ENCODE assay signal across 8 mouse cellular contexts in genomic region chr13:12680283-12680953, GRCm38 (mm10).
DNase-seq lines count a peak whose midpoint lies in the region; ATAC-seq and TF ChIP-seq lines count a peak whose summit lies in the region.
"Not testable (repeated sequence)": the region's sequence is repeated elsewhere in the genome, so short reads cannot be mapped to it uniquely, and the experiment has no call there.

No protein-coding gene starts in this region.

- peak; percentile 55 for DNase-seq in MEL (ENCODE audit: low read depth, low spot score)
- DNase-seq in cerebellum, adult 11 months: peak; percentile 22
- peak; percentile 9 to 70 for DNase-seq in layer of hippocampus, adult 18-20 months (ENCODE audit: low spot score in 2 of 2)
- DNase-seq in liver, embryonic 14.5 days (ENCODE audit: low read depth in 3 of 3, low spot score in 3 of 3): not testable (repeated sequence)
- peak; percentile 75 for DNase-seq in splenic B cell, adult 2 months (ENCODE audit: low read depth, low spot score)

- H3K9ac ChIP-seq in MEL (ENCODE audit: control insufficient read depth, low read depth, low read length, poor library complexity, severe bottlenecking); forebrain, embryonic 15.5 days (replicated peaks); liver, embryonic 14.5 days (replicated peaks): not testable (repeated sequence)

- not testable (repeated sequence) for H3K36me3 ChIP-seq in MEL (ENCODE audit: control insufficient read depth in 1 of 2, insufficient read depth in 2 of 2, low read length in 2 of 2); forebrain, embryonic 15.5 days; liver, embryonic 14.5 days (replicated peaks; ENCODE audit: control insufficient read depth, insufficient read depth, low read depth); myocyte (ENCODE audit: control insufficient read depth, insufficient read depth); splenic B cell, adult 2 months (ENCODE audit: control insufficient read depth, insufficient read depth, low read length, poor library complexity, severe bottlenecking)

- not testable (repeated sequence) for H3K79me2 ChIP-seq in MEL (ENCODE audit: control insufficient read depth, insufficient read depth, low read length, poor library complexity); myocyte (ENCODE audit: control insufficient read depth, insufficient read depth)

- peak; percentile 78 for ATAC-seq in forebrain, embryonic 15.5 days (replicated peaks)
- ATAC-seq in hematopoietic stem cell, adult 5-6 weeks (replicated peaks in 1 of 2; ENCODE audit: insufficient read depth in 1 of 2, low FRiP score in 2 of 2, low TSS enrichment in 1 of 2, low read depth in 1 of 2, poor library complexity in 2 of 2, severe bottlenecking in 2 of 2): peak; percentile 85 to 93
- not testable (repeated sequence) for ATAC-seq in liver, embryonic 14.5 days (ENCODE audit: insufficient read depth)

- not testable (repeated sequence) for TF ChIP-seq EP300 in MEL (IDR thresholded peaks at IDR 0.05; ENCODE audit: low read depth in 1 of 2, low read length in 2 of 2); liver, embryonic 14.5 days (IDR thresholded peaks at IDR 0.05; ENCODE audit: low read depth)

- peak overlapping the region; percentile 24 for H3K4me2 ChIP-seq in forebrain, embryonic 15.5 days (replicated peaks)
- H3K4me2 ChIP-seq in liver, embryonic 14.5 days (ENCODE audit: low read depth): peak overlapping the region; percentile 31
- peak overlapping the region; percentile 60 for H3K4me2 ChIP-seq in myocyte (ENCODE audit: low read depth)

- peak; percentile 11 to 63 (median 55); a peak in 5 of 6 replicates for TF ChIP-seq CTCF in MEL (IDR thresholded peaks at IDR 0.05 in 2 of 3, conservative IDR thresholded peaks at IDR 0.05 in 1 of 3; ENCODE audit: control insufficient read depth in 1 of 3, insufficient read depth in 1 of 3, low read depth in 2 of 3, low read length in 3 of 3, poor library complexity in 1 of 3, severe bottlenecking in 1 of 3)
- peak; percentile 35; the same call in 1 of the 2 replicates for TF ChIP-seq CTCF in liver, embryonic 14.5 days (IDR thresholded peaks at IDR 0.05; ENCODE audit: low read depth)

- TF ChIP-seq POLR2A in MEL (IDR thresholded peaks at IDR 0.05; ENCODE audit: control insufficient read depth in 1 of 2, insufficient read depth in 1 of 2, low read depth in 1 of 2, low read length in 2 of 2, poor library complexity in 1 of 2); myocyte (IDR thresholded peaks at IDR 0.05; ENCODE audit: insufficient read length, low read depth): not testable (repeated sequence)

- not testable (repeated sequence) for H3K27ac ChIP-seq in MEL (ENCODE audit: control insufficient read depth, low read depth, low read length); forebrain, embryonic 15.5 days (replicated peaks); liver, embryonic 14.5 days

- not testable (repeated sequence) for H3ac ChIP-seq in myocyte (ENCODE audit: control insufficient read depth, insufficient read length)

- H3K9me3 ChIP-seq in MEL (replicated peaks; ENCODE audit: insufficient read depth, low read length); forebrain, embryonic 15.5 days; liver, embryonic 14.5 days (ENCODE audit: control insufficient read depth, low read length): not testable (repeated sequence)

- WGBS in forebrain, embryonic 15.5 days: 12% methylated on average over 19 of the region's 19 CpGs
- 12% methylated on average over 19 of the region's 19 CpGs for WGBS in liver, embryonic 14.5 days (ENCODE audit: insufficient replicate concordance)

- peak; percentile 66 for TF ChIP-seq RAD21 in MEL (IDR thresholded peaks at IDR 0.05; ENCODE audit: low read depth, low read length)

- not testable (repeated sequence) for H3K4me1 ChIP-seq in MEL (ENCODE audit: control insufficient read depth in 1 of 2, insufficient read depth in 2 of 2, low read length in 2 of 2); forebrain, embryonic 15.5 days; liver, embryonic 14.5 days (replicated peaks; ENCODE audit: control insufficient read depth in 2 of 2, insufficient read depth in 2 of 2, low read length in 1 of 2)

- not testable (repeated sequence) for H3K4me3 ChIP-seq in MEL (ENCODE audit: control insufficient read depth in 1 of 2, insufficient read depth in 1 of 2, low read depth in 2 of 2, low read length in 2 of 2); forebrain, embryonic 15.5 days; myocyte
- peak overlapping the region in 1 of 2 experiments; percentile 7; a peak in 1 of 4 replicates for H3K4me3 ChIP-seq in liver, embryonic 14.5 days (ENCODE audit: insufficient read depth in 1 of 2, low read depth in 2 of 2, low read length in 2 of 2)

- H3K27me3 ChIP-seq in MEL (ENCODE audit: control insufficient read depth in 1 of 2, insufficient read depth in 2 of 2, low read length in 2 of 2); forebrain, embryonic 15.5 days; liver, embryonic 14.5 days (ENCODE audit: control insufficient read depth, insufficient read depth, low read length); myocyte (ENCODE audit: control insufficient read depth, insufficient read depth, insufficient read length); splenic B cell, adult 2 months (ENCODE audit: control insufficient read depth, insufficient read depth, low read length, poor library complexity, severe bottlenecking): not testable (repeated sequence)

TF ChIP-seq in MEL, 35 proteins besides CTCF, POLR2A, EP300 and RAD21:
- TF ChIP-seq SMC3 (IDR thresholded peaks at IDR 0.05; ENCODE audit: low read depth, low read length): peak; percentile 64
- TF ChIP-seq ZC3H11A (IDR thresholded peaks at IDR 0.05; ENCODE audit: low read depth, low read length): peak; percentile 49; the same call in 1 of the 2 replicates
